Mouse (Mus musculus): ENCODE data around the gene C1qtnf6. TPM values are rescaled to one million over a fixed set of nuclear protein-coding genes. Genes with fewer than 3 reads are reported as not detected.

The C1qtnf6 gene
- total and polyA plus RNA-seq, 3 experiments: 0.11 TPM; not detected in 2

GRCm38 (mm10) chr15:78476878-78477277, 54.3 kb downstream of the C1qtnf6 start:
- Histone ChIP-seq H3K36me3 (replicated peaks) (no peaks in the 10 kb centered on the region), H3K27me3 (ENCODE audit: insufficient read depth, low read length) (peaks cover 30% of the 10 kb centered on the region), H3K9me3 (replicated peaks) (no peaks in the 10 kb centered on the region), H3K4me1 (ENCODE audit: insufficient read depth, low read depth, low read length) (no peaks in the 10 kb centered on the region), H3K4me3 (ENCODE audit: low read depth, low read length) (no peak overlapping the region)
- no peak for ATAC-seq (ENCODE audit: extremely low read depth, insufficient number of reproducible peaks, low FRiP score, poor library complexity, severe bottlenecking)
- DNase-seq (ENCODE audit: low spot score): no peak
- no peak for TF ChIP-seq POLR2AphosphoS5 (IDR thresholded peaks at IDR 0.05; ENCODE audit: insufficient replicate concordance, low read depth, low read length)
- no peak for TF ChIP-seq GATA1 (IDR thresholded peaks at IDR 0.05; ENCODE audit: borderline replicate concordance, low read length)
- TF ChIP-seq TAL1 (conservative IDR thresholded peaks at IDR 0.05; ENCODE audit: low read depth, low read length): no peak
- no peak for TF ChIP-seq GATA2 (IDR thresholded peaks at IDR 0.05; ENCODE audit: borderline replicate concordance, low read depth, low read length)
- TF ChIP-seq CTCF (IDR thresholded peaks at IDR 0.05; ENCODE audit: low read depth, low read length): no peak

- DNase-seq (ENCODE audit: low spot score) (no peak), ATAC-seq (ENCODE audit: extremely low read depth, insufficient number of reproducible peaks, low FRiP score, poor library complexity, severe bottlenecking) (no peak)
- Histone ChIP-seq H3K4me3 (ENCODE audit: low read depth, low read length) (no peak overlapping the region), H3K36me3 (replicated peaks) (no peaks in the 10 kb centered on the region), H3K9me3 (replicated peaks) (no peaks in the 10 kb centered on the region), H3K4me1 (ENCODE audit: insufficient read depth, low read depth, low read length) (no peaks in the 10 kb centered on the region), H3K27me3 (ENCODE audit: insufficient read depth, low read length) (peaks cover 28% of the 10 kb centered on the region)
- TF ChIP-seq TAL1 (conservative IDR thresholded peaks at IDR 0.05; ENCODE audit: low read depth, low read length) (no peak), POLR2AphosphoS5 (IDR thresholded peaks at IDR 0.05; ENCODE audit: insufficient replicate concordance, low read depth, low read length) (no peak), CTCF (IDR thresholded peaks at IDR 0.05; ENCODE audit: low read depth, low read length) (no peak), GATA1 (IDR thresholded peaks at IDR 0.05; ENCODE audit: borderline replicate concordance, low read length) (no peak), GATA2 (IDR thresholded peaks at IDR 0.05; ENCODE audit: borderline replicate concordance, low read depth, low read length) (no peak)
These were observed 55.6 kb downstream of the C1qtnf6 start for GRCm38 (mm10) chr15:78475604-78476031.

GRCm38 (mm10) chr15:78473442-78473841, 57.8 kb downstream of the C1qtnf6 start:
- Histone ChIP-seq H3K36me3 (replicated peaks) (no peaks in the 10 kb centered on the region), H3K9me3 (replicated peaks) (no peaks in the 10 kb centered on the region), H3K4me3 (ENCODE audit: low read depth, low read length) (no peak overlapping the region), H3K4me1 (ENCODE audit: insufficient read depth, low read depth, low read length) (no peaks in the 10 kb centered on the region), H3K27me3 (ENCODE audit: insufficient read depth, low read length) (peaks cover 34% of the 10 kb centered on the region)
- DNase-seq (ENCODE audit: low spot score): no peak
- TF ChIP-seq GATA2 (IDR thresholded peaks at IDR 0.05; ENCODE audit: borderline replicate concordance, low read depth, low read length): no peak
- no peak for TF ChIP-seq CTCF (IDR thresholded peaks at IDR 0.05; ENCODE audit: low read depth, low read length)
- no peak for TF ChIP-seq GATA1 (IDR thresholded peaks at IDR 0.05; ENCODE audit: borderline replicate concordance, low read length)
- no peak for TF ChIP-seq POLR2AphosphoS5 (IDR thresholded peaks at IDR 0.05; ENCODE audit: insufficient replicate concordance, low read depth, low read length)
- TF ChIP-seq TAL1 (conservative IDR thresholded peaks at IDR 0.05; ENCODE audit: low read depth, low read length): no peak
- no peak for ATAC-seq (ENCODE audit: extremely low read depth, insufficient number of reproducible peaks, low FRiP score, poor library complexity, severe bottlenecking)

Other genes starting within 250 kb of the C1qtnf6 start
- gene Csf2rb2, start 225.7 kb downstream of the C1qtnf6 start, total RNA-seq (2014; fragmentation: Nextera tagmentation): 41.4 and 46.8 TPM in 2 replicates
- 41.9 and 42.1 TPM in 2 replicates for gene Csf2rb2, start 225.7 kb downstream of the C1qtnf6 start, total RNA-seq (2017)
- gene Csf2rb2, start 225.7 kb downstream of the C1qtnf6 start, polyA plus RNA-seq (2012): 15.4 and 17.3 TPM in 2 replicates
- gene Csf2rb, start 205.7 kb downstream of the C1qtnf6 start, total RNA-seq (2014; fragmentation: Nextera tagmentation): 219 and 232 TPM in 2 replicates
- 155 and 178 TPM in 2 replicates for gene Csf2rb, start 205.7 kb downstream of the C1qtnf6 start, total RNA-seq (2017)
- 67.0 and 145 TPM in 2 replicates for gene Csf2rb, start 205.7 kb downstream of the C1qtnf6 start, polyA plus RNA-seq (2012)
- not detected in 2 replicates for gene Tex33, start 135.5 kb downstream of the C1qtnf6 start, total RNA-seq (2014; fragmentation: Nextera tagmentation)
- gene Tex33, start 135.5 kb downstream of the C1qtnf6 start, total RNA-seq (2017): 0.49 TPM in 1 of 2 replicates, not detected in the other
- gene Tex33, start 135.5 kb downstream of the C1qtnf6 start, polyA plus RNA-seq (2012): not detected in 2 replicates
- gene Tst, start 125.5 kb downstream of the C1qtnf6 start, total RNA-seq (2014; fragmentation: Nextera tagmentation): 3.6 and 4.3 TPM in 2 replicates
- gene Tst, start 125.5 kb downstream of the C1qtnf6 start, total RNA-seq (2017): 0.93 and 1.3 TPM in 2 replicates
- 1.7 and 1.8 TPM in 2 replicates for gene Tst, start 125.5 kb downstream of the C1qtnf6 start, polyA plus RNA-seq (2012)
- 7.3 and 19.9 TPM in 2 replicates for gene Mpst, start 125.0 kb downstream of the C1qtnf6 start, total RNA-seq (2014; fragmentation: Nextera tagmentation)
- gene Mpst, start 125.0 kb downstream of the C1qtnf6 start, total RNA-seq (2017): 20.2 and 22.7 TPM in 2 replicates
- gene Mpst, start 125.0 kb downstream of the C1qtnf6 start, polyA plus RNA-seq (2012): 101 and 115 TPM in 2 replicates
- gene Kctd17, start 102.9 kb downstream of the C1qtnf6 start, total RNA-seq (2014; fragmentation: Nextera tagmentation): not detected in 2 replicates
- 0.05 TPM in 1 of 2 replicates, not detected in the other for gene Kctd17, start 102.9 kb downstream of the C1qtnf6 start, total RNA-seq (2017)
- 0.04 TPM in 1 of 2 replicates, not detected in the other for gene Kctd17, start 102.9 kb downstream of the C1qtnf6 start, polyA plus RNA-seq (2012)
- gene Tmprss6, start 62.8 kb downstream of the C1qtnf6 start, total RNA-seq (2014; fragmentation: Nextera tagmentation): not detected in 2 replicates
- 0.11 TPM in 1 of 2 replicates, not detected in the other for gene Tmprss6, start 62.8 kb downstream of the C1qtnf6 start, total RNA-seq (2017)
- gene Tmprss6, start 62.8 kb downstream of the C1qtnf6 start, polyA plus RNA-seq (2012): not detected in 2 replicates
- gene Il2rb, start 36.1 kb downstream of the C1qtnf6 start, total RNA-seq (2014; fragmentation: Nextera tagmentation): not detected in 2 replicates
- gene Il2rb, start 36.1 kb downstream of the C1qtnf6 start, total RNA-seq (2017): under 0.01 and 0.05 TPM in 2 replicates
- not detected in 2 replicates for gene Il2rb, start 36.1 kb downstream of the C1qtnf6 start, polyA plus RNA-seq (2012)
- not detected in 2 replicates for gene Sstr3, start 13.3 kb upstream of the C1qtnf6 start, total RNA-seq (2014; fragmentation: Nextera tagmentation)
- 0.05 and 0.12 TPM in 2 replicates for gene Sstr3, start 13.3 kb upstream of the C1qtnf6 start, total RNA-seq (2017)
- gene Sstr3, start 13.3 kb upstream of the C1qtnf6 start, polyA plus RNA-seq (2012): not detected in 2 replicates
- 647 and 735 TPM in 2 replicates for gene Rac2, start 41.4 kb upstream of the C1qtnf6 start, total RNA-seq (2014; fragmentation: Nextera tagmentation)
- 713 and 736 TPM in 2 replicates for gene Rac2, start 41.4 kb upstream of the C1qtnf6 start, total RNA-seq (2017)
- 981 and 1,035 TPM in 2 replicates for gene Rac2, start 41.4 kb upstream of the C1qtnf6 start, polyA plus RNA-seq (2012)
- gene Cyth4, start 65.6 kb upstream of the C1qtnf6 start, total RNA-seq (2014; fragmentation: Nextera tagmentation): not detected in 2 replicates
- 1.4 and 1.5 TPM in 2 replicates for gene Cyth4, start 65.6 kb upstream of the C1qtnf6 start, total RNA-seq (2017)
- 0.04 and 0.26 TPM in 2 replicates for gene Cyth4, start 65.6 kb upstream of the C1qtnf6 start, polyA plus RNA-seq (2012)
- gene Elfn2, start 187.4 kb upstream of the C1qtnf6 start, total RNA-seq (2014; fragmentation: Nextera tagmentation): not detected in 2 replicates
- 0.05 TPM in 1 of 2 replicates, not detected in the other for gene Elfn2, start 187.4 kb upstream of the C1qtnf6 start, total RNA-seq (2017)
- gene Elfn2, start 187.4 kb upstream of the C1qtnf6 start, polyA plus RNA-seq (2012): not detected in 2 replicates
- not detected in 2 replicates for gene Mfng, start 242.1 kb upstream of the C1qtnf6 start, total RNA-seq (2014; fragmentation: Nextera tagmentation)
- not detected in 2 replicates for gene Mfng, start 242.1 kb upstream of the C1qtnf6 start, total RNA-seq (2017)
- gene Mfng, start 242.1 kb upstream of the C1qtnf6 start, polyA plus RNA-seq (2012): not detected in 2 replicates

Data from G1E (cell line).